Mouse (Mus musculus) midbrain, embryonic 15.5 days (tissue): ENCODE results near the gene Klhl35. TPM values are rescaled to one million over a fixed set of nuclear protein-coding genes. Genes with fewer than 3 reads are reported as not detected.

Source experiments
- ATAC-seq: fragments of 200-750 bp; cut with Nextera tagmentation; replicated peaks from 2 replicates; pipeline ENCODE4 v1.8.0; 2017; ENCODE audit warnings: moderate TSS enrichment
- H3K27ac ChIP-seq: fragments of 300-500 bp; sonication (generic); 2 replicates; pipeline ENCODE4 v1.5.1; 2015; ENCODE audit warnings: mild to moderate bottlenecking, inconsistent platforms
- H3K27me3 ChIP-seq: fragments of 300-500 bp; sonication (generic); replicated peaks from 2 replicates; pipeline ENCODE4 v1.6.1; 2015; ENCODE audit warnings: inconsistent platforms
- H3K36me3 ChIP-seq: fragments of 300-500 bp; sonication (generic); replicated peaks from 2 replicates; pipeline ENCODE4 v1.6.1; 2015; ENCODE audit warnings: inconsistent platforms
- H3K4me1 ChIP-seq: fragments of 300-500 bp; sonication (generic); 2 replicates; pipeline ENCODE4 v1.6.1; 2015; ENCODE audit warnings: inconsistent platforms
- H3K4me2 ChIP-seq: fragments of 300-500 bp; sonication (generic); 2 replicates; pipeline ENCODE4 v1.6.1; 2015; ENCODE audit warnings: inconsistent platforms, mild to moderate bottlenecking, moderate library complexity
- H3K4me3 ChIP-seq: fragments of 300-500 bp; sonication (generic); 2 replicates; pipeline ENCODE4 v1.5.1; 2015; ENCODE audit warnings: mild to moderate bottlenecking, inconsistent platforms
- H3K9ac ChIP-seq: fragments of 300-500 bp; sonication (generic); 2 replicates; pipeline ENCODE4 v1.6.1; 2015; ENCODE audit warnings: mild to moderate bottlenecking, inconsistent platforms
- H3K9me3 ChIP-seq: fragments of 300-500 bp; sonication (generic); 2 replicates; pipeline ENCODE4 v1.6.1; 2016; ENCODE audit warnings: inconsistent platforms
- WGBS: fragments of 180-500 bp; shearing (Covaris S2); methylation state at CpG from one replicate; pipeline ENCODE4 v1.1.7; 2015; ENCODE audit warnings: mixed read lengths; 5-methylcytosine and 5-hydroxymethylcytosine counted together
- polyA plus RNA-seq: library from polyadenylated mRNA; unstranded; fragments of >200 nt; fragmentation: Nextera tagmentation; extraction: Ambion mirVana; gene quantifications from 2 replicates; pipeline ENCODE4 v1.2.1, GENCODE M21; 2015

Gene Klhl35
- polyA plus RNA-seq, result 7.1 and 7.5 TPM in 2 replicates

DNA sequence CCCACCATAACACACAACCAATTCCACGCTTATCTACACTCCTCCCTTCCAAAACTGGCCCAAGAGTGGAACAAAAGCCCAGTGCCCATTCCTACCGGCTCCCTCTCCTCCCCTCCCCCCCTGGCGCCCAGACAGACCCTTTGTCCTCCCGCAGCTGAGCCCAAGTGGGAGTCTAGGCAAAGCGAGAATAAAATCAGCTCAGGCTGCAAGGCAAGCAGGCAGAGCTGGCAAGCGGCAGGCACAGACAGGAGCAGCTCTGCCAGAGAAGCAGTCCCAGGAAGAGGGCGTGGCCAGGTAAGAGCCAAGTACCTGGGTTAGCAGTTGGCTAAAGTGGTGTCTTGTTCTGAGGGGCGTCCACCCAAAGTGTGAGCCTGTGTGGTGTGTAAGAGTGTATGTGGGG is at the start of gene Klhl35:
Gene Klhl35 (plus strand): TSS at position 194 of the 400 bp plus-strand sequence.
- Histone ChIP-seq H3K9ac (peak within 1 kb of the TSS; percentile 33), H3K9me3 (no peaks in the 10 kb centered on the region), H3K27me3 (no peaks in the 10 kb centered on the region), H3K4me3 (peak within 1 kb of the TSS; percentile 14; the same call in 1 of the 2 replicates), H3K36me3 (peaks cover 6% of the 10 kb centered on the region; the same call in 1 of the 2 replicates), H3K4me2 (peak within 1 kb of the TSS; percentile 57), H3K27ac (peak within 1 kb of the TSS; percentile 67), H3K4me1 (peaks cover 41% of the 10 kb centered on the region)
- ATAC-seq, result no peak
- WGBS, result 15% methylated on average over 8 of the region's 8 CpGs

DNA sequence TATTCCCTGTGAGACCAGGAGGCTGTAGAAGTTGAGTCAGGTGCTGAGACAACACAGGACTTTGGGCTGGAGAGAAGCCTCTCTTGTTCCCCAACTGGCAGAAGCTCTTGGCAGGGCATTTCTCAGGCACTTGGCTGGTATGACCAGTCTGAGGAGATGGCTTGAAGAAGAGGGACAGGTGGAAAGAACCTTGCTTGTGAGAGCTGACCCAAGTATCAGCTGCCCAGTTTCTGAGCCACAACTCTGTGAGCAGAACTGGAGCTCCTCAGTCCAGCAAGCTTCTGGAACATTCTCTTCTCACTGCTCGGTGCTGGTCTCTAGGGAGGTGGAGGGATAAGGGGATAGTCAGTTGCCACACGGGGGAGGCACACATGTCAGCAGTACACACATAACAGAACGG is 46.5 kb upstream of the Klhl35 start:
- H3K9me3 ChIP-seq, result no peaks in the 10 kb centered on the region
- peaks cover 6% of the 10 kb centered on the region for H3K36me3 ChIP-seq
- no peak overlapping the region for H3K9ac ChIP-seq
- 80% methylated on average over 3 of the region's 3 CpGs for WGBS
- no peak for ATAC-seq
- no peak overlapping the region for H3K27ac ChIP-seq
- H3K27me3 ChIP-seq, result no peaks in the 10 kb centered on the region
- peaks cover 5% of the 10 kb centered on the region; the same call in 1 of the 2 replicates for H3K4me1 ChIP-seq
- no peak overlapping the region for H3K4me3 ChIP-seq
- H3K4me2 ChIP-seq, result no peak overlapping the region

DNA sequence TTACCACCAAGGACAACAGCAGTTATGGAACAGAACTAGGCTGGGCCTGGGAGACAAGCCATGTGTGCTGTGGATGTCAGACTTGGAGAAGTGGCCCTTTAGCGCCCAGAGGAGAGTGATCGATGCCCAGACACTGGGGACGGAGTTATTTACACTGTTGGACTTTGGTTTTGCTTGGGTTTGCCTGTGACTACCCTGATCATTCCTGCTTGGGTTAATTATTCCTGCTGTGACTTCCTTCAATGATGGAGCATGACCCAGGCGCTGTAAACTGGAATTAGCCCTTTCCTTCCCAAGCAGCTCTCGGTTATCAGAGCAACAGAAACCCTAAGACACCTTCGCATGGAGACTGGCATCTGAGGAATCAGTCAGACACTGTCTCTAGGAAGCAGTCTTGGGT is 44.8 kb upstream of the Klhl35 start:
- H3K4me3 ChIP-seq, result no peak overlapping the region
- no peaks in the 10 kb centered on the region for H3K9me3 ChIP-seq
- H3K4me1 ChIP-seq, result peaks cover 12% of the 10 kb centered on the region
- H3K36me3 ChIP-seq, result no peaks in the 10 kb centered on the region
- no peak for ATAC-seq
- no peak overlapping the region for H3K9ac ChIP-seq
- H3K27me3 ChIP-seq, result no peaks in the 10 kb centered on the region
- no peak overlapping the region for H3K4me2 ChIP-seq
- no peak overlapping the region for H3K27ac ChIP-seq
- WGBS, result 90% methylated on average over 6 of the region's 6 CpGs

DNA sequence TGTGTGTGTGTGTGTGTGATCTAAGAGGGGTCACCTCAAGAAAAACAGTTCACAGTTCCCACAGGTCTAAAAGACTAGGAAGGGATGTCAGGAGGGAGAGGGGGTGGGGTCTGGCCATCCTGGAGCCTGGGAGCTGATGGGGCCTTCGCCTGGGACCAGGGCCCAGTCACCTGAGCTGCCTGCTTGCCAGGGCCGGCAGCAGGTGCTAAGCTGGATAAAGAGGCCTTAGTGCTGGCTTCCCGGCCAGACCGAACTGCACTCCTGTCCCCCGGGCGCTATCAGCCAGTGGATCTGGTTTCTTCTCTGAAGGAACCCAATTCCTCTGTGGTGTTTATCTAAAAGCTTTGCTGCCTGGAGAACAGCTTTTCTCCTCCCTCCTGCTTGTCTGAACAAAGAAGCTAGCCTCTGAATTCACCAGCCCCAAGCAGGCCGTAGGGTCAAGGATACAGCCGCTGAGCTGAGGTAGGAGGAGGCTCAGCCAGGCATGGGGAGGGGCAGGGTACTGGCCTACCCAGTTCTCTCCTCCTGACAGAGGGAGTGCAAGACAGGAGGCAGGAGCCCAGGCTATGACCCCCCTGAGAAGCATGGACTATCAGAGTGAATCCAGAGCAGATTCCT is 41.2 kb upstream of the Klhl35 start:
- Histone ChIP-seq H3K4me3 (no peak overlapping the region), H3K36me3 (no peaks in the 10 kb centered on the region), H3K9ac (no peak overlapping the region), H3K4me2 (no peak overlapping the region), H3K27me3 (no peaks in the 10 kb centered on the region), H3K4me1 (peaks cover 27% of the 10 kb centered on the region), H3K9me3 (no peaks in the 10 kb centered on the region), H3K27ac (peak overlapping the region; percentile 56)
- no peak; the same call in 1 of the 2 replicates for ATAC-seq
- 24% methylated on average over 8 of the region's 8 CpGs for WGBS

DNA sequence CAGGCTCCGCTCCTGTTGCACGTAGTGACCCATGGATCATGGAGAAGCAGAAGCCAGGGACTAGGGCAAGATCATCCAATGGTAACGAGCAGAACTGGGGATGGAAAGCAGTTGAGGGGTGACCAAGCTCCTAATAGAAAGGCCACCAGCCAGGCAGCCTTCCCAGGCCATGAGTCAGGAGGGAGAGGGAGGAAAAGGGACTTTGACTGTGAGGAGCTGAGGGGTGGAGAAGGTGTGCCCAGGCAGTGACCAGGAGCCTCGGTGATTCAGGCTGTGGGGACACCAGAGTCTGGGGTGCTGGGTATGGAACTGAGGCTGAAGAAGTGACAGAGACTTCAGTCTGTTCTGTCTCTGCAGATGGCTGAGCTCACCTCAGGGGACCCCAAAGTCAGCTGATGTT is 40.1 kb upstream of the Klhl35 start:
- H3K4me2 ChIP-seq, result no peak overlapping the region
- ATAC-seq, result no peak
- peaks cover 27% of the 10 kb centered on the region for H3K4me1 ChIP-seq
- no peak overlapping the region for H3K9ac ChIP-seq
- 0 out of 2 replicates have a peak overlapping the region, but pooled peaks have one; percentile 56 for H3K27ac ChIP-seq
- WGBS, result 87% methylated on average over 4 of the region's 4 CpGs
- H3K4me3 ChIP-seq, result no peak overlapping the region
- H3K9me3 ChIP-seq, result no peaks in the 10 kb centered on the region
- H3K27me3 ChIP-seq, result no peaks in the 10 kb centered on the region
- H3K36me3 ChIP-seq, result no peaks in the 10 kb centered on the region

DNA sequence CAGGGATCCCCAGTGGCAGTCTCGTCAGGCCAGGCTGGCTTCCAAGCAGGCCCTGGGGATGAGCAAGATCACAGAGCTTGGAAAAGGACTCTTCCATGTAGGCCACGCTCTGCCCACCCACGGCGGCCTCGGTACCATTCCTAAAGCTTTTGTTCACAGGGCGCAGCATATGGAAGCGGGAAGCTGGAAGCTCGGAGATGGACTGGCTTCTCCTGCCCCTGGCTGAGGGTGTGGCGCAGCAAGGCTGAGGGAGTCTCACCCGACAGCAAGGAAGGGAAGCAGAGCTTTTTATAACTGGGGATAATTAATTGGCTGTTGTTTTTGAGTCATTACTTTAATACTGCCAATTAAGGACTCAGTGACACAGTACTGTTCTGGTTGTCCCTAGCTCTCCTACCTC is 38.8 kb upstream of the Klhl35 start:
- H3K9me3 ChIP-seq, result no peaks in the 10 kb centered on the region
- no peak overlapping the region; the same call in 1 of the 2 replicates for H3K9ac ChIP-seq
- 52% methylated on average over 10 of the region's 10 CpGs for WGBS
- no peak for ATAC-seq
- H3K27ac ChIP-seq, result peak overlapping the region; percentile 9; the same call in 1 of the 2 replicates
- H3K4me1 ChIP-seq, result peaks cover 29% of the 10 kb centered on the region
- no peaks in the 10 kb centered on the region for H3K27me3 ChIP-seq
- no peaks in the 10 kb centered on the region for H3K36me3 ChIP-seq
- no peak overlapping the region for H3K4me3 ChIP-seq
- no peak overlapping the region for H3K4me2 ChIP-seq

DNA sequence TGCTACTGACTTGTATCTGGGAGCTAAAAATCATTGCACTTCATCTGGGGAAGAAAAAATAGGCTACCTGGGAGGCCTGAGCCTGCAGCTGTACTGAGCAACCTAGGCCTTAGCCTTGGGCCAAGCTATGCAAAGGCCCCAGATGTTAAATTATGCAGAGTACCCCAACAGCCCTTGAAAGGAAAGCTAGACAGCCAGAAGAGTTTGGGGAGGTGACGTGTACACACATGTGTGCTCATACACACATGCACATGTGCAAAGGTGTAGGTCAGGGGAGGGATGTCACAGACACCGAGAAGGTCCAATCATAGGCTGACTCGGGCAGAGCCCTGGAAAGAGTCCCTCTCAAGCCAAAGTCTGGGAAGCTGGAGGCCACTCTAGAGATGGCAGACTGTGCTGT is 37.8 kb upstream of the Klhl35 start:
- Histone ChIP-seq H3K27me3 (no peaks in the 10 kb centered on the region), H3K9ac (no peak overlapping the region), H3K27ac (no peak overlapping the region), H3K36me3 (no peaks in the 10 kb centered on the region), H3K4me1 (peaks cover 38% of the 10 kb centered on the region), H3K4me2 (no peak overlapping the region), H3K9me3 (no peaks in the 10 kb centered on the region), H3K4me3 (no peak overlapping the region)
- ATAC-seq, result no peak
- WGBS, result 89% methylated on average over 3 of the region's 3 CpGs

DNA sequence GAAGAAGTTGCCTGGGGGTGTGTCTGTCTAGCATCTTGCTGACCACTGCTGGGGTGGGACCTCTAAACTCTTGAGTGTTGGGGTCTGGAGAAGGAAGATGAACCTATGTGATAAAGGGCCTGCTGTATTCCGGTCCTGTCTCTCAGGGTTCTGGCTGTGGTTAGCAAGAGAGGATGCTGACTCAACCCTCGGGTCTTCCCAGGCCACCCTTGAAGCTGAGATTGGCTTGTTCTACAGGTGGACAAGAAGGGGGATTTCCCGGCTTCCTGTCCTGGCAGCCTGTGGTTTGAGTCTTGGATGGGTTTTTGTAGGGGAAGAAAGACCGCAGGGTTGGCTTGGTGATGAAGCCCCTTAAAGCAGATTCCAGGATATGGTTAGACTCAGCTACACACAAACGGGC is 37.0 kb upstream of the Klhl35 start:
- ATAC-seq, result no peak
- H3K9me3 ChIP-seq, result no peaks in the 10 kb centered on the region

DNA sequence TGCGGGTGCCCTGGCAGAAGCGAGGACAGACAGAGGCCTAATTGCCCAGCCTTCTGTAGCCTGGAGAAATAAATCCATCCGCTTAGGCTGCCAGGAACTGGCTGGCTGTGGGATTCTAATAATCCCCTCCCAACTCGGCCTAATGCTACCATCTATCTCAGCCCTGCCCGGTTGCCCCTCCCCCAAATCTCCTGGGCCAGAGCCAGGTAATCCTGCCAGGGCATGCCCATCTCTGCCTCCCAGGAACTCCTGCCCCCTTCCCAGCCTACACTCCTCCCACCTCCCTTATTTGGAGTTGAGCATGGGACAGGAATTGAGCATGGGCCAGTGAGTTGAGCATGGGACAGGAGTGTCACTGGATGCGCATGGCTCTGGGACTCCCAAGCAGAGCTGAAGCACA is 36.0 kb upstream of the Klhl35 start:
- WGBS, result 26% methylated on average over 6 of the region's 6 CpGs

More for the DNA sequence above, 37.0 kb upstream of the Klhl35 start:
- Histone ChIP-seq H3K27me3 (no peaks in the 10 kb centered on the region), H3K4me3 (no peak overlapping the region), H3K27ac (peak overlapping the region; percentile 46; the same call in 1 of the 2 replicates), H3K9ac (no peak overlapping the region), H3K4me2 (no peak overlapping the region), H3K36me3 (no peaks in the 10 kb centered on the region), H3K4me1 (peaks cover 39% of the 10 kb centered on the region)
- WGBS, result 93% methylated on average over 5 of the region's 5 CpGs

DNA sequence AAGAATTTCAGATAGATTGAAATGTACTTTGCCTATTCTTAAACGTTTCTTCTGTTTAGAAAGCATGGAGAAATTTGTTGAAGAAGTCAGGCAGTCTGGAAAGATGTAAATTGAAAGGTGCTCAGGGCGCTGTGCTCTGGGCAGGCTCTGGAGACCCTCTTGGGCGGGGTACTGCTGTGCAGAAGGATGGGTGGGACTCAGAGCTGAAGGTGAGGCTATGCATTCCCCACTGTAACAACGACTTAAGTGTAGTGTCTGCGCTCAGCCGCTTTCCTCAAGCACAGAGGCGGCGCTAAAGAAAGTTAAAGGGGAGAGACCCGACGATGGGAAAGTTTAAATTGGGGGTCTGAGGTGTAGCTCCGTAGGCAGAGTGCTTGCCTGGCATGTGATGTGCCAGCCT is 35.6 kb upstream of the Klhl35 start:
- Histone ChIP-seq H3K36me3 (no peaks in the 10 kb centered on the region), H3K4me1 (peaks cover 41% of the 10 kb centered on the region), H3K27me3 (no peaks in the 10 kb centered on the region), H3K9me3 (no peaks in the 10 kb centered on the region), H3K4me3 (no peak overlapping the region), H3K27ac (no peak overlapping the region), H3K9ac (no peak overlapping the region), H3K4me2 (no peak overlapping the region)
- 69% methylated on average over 11 of the region's 11 CpGs for WGBS
- ATAC-seq, result no peak

More for the DNA sequence above, 36.0 kb upstream of the Klhl35 start:
- Histone ChIP-seq H3K4me2 (no peak overlapping the region), H3K9me3 (no peaks in the 10 kb centered on the region), H3K36me3 (no peaks in the 10 kb centered on the region), H3K9ac (no peak overlapping the region), H3K4me1 (peaks cover 40% of the 10 kb centered on the region), H3K27ac (peak overlapping the region; percentile 46; the same call in 1 of the 2 replicates), H3K4me3 (no peak overlapping the region), H3K27me3 (no peaks in the 10 kb centered on the region)
- ATAC-seq, result peak; percentile 41

DNA sequence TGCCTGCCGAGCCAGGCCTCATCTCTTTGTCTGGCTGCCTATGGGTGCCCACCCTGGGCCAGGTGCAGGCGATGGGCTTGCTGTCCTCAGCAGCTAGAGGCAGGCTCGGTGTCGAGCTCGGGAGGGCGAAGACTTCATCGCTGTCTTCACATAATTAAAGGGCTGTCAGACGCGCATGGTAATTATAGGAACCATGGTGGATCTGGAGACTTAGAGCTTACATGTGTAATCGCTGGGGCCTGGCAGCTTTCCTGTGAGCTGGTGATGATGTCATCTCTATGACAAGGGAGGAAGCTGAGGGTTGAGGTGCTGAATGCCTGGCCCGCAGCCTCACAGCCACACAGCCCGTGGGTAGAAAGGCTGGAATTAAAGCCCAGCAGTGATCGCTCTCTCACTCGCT is 33.6 kb upstream of the Klhl35 start:
- no peak for ATAC-seq
- 39% methylated on average over 14 of the region's 14 CpGs for WGBS
- peaks cover 37% of the 10 kb centered on the region for H3K4me1 ChIP-seq

DNA sequence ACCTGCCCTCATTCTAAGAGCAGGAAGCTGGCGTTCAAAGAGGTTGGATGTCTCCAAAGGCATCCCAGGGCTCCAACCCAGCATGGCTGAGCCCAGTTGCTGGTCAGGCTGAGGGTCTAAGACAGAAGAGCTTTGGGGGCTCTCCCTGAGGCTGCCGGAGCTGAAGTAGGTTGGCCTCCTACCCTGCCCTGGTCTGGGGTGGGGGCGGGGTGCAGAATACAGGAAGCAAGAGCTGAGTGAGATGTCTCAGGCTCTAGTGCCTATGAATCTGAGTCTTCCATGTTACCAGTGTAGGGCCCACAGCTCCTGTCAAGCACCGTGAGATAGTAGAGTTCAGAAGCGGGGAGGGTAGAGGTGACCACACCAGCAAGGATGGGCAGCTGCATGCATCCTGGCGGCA is 32.9 kb upstream of the Klhl35 start:
- no peak overlapping the region for H3K4me3 ChIP-seq
- ATAC-seq, result no peak
- 92% methylated on average over 6 of the region's 6 CpGs for WGBS
- H3K27ac ChIP-seq, result no peak overlapping the region
- H3K27me3 ChIP-seq, result no peaks in the 10 kb centered on the region
- no peak overlapping the region for H3K4me2 ChIP-seq
- H3K4me1 ChIP-seq, result peaks cover 37% of the 10 kb centered on the region
- no peaks in the 10 kb centered on the region for H3K9me3 ChIP-seq
- no peak overlapping the region for H3K9ac ChIP-seq
- H3K36me3 ChIP-seq, result no peaks in the 10 kb centered on the region

More for the DNA sequence above, 33.6 kb upstream of the Klhl35 start:
- Histone ChIP-seq H3K9me3 (no peaks in the 10 kb centered on the region), H3K9ac (no peak overlapping the region), H3K4me3 (no peak overlapping the region), H3K27ac (peak overlapping the region; percentile 22; the same call in 1 of the 2 replicates), H3K4me2 (no peak overlapping the region), H3K27me3 (no peaks in the 10 kb centered on the region), H3K36me3 (no peaks in the 10 kb centered on the region)

DNA sequence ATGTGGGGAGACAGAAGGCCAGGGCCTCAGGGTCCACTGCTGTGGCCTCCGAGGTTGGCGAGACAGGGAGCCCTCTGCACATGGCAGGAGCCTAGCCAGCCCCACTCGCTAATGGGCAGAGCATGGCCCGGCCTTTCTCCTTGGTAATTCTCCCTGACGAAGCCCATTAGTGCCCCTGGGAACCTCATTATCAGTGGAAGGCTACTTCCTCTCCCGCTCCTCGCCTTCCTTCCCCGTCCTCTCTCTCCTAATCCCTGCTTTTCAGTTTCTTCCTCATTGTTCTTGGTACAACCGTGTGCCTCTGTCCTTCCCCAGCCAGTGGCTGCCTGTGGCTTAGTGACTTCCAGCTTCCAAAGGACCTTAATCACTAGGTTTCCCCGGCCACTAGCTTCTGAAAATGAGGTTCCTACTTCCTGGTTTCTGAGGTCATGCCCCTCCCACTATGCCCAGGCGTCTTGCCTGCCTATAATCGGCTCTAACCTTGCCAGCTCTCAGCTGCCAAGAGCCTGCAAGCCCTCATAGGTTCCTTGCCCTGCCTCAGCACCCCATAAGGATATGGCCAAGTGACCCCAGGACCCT is 31.0 kb upstream of the Klhl35 start:
- Histone ChIP-seq H3K9ac (no peak overlapping the region), H3K27ac (peak overlapping the region; percentile 40)
- 16% methylated on average over 12 of the region's 12 CpGs for WGBS

More for the DNA sequence above, 31.0 kb upstream of the Klhl35 start:
- no peaks in the 10 kb centered on the region for H3K9me3 ChIP-seq
- no peak overlapping the region for H3K4me2 ChIP-seq
- H3K4me1 ChIP-seq, result peaks cover 31% of the 10 kb centered on the region
- H3K4me3 ChIP-seq, result no peak overlapping the region
- ATAC-seq, result 0 out of 2 replicates have a peak, but pooled peaks have one; percentile 12
- no peaks in the 10 kb centered on the region for H3K36me3 ChIP-seq
- H3K27me3 ChIP-seq, result no peaks in the 10 kb centered on the region
